Mouse (Mus musculus) common myeloid progenitor, adult 5-6 weeks (primary cell): ENCODE measurements around the gene Lysmd4. TPM values are rescaled to one million over a fixed set of nuclear protein-coding genes. Genes with fewer than 3 reads are reported as not detected.

Source experiments
- ATAC-seq: replicated peaks from 2 replicates; pipeline ENCODE4 v1.8.0; 2016; ENCODE audit warnings: low read depth, mild to moderate bottlenecking, moderate TSS enrichment, inconsistent platforms; ENCODE audit not compliant: poor library complexity, severe bottlenecking
- total RNA-seq: library from RNA; stranded (forward); fragments of 200-1000, 187-1606 nt; gene quantifications from 2 replicates; pipeline ENCODE4 v1.2.3, GENCODE M21; 2017

The Lysmd4 gene
- total RNA-seq, 1 experiment from 2014 or later: 5.9 TPM

DNA sequence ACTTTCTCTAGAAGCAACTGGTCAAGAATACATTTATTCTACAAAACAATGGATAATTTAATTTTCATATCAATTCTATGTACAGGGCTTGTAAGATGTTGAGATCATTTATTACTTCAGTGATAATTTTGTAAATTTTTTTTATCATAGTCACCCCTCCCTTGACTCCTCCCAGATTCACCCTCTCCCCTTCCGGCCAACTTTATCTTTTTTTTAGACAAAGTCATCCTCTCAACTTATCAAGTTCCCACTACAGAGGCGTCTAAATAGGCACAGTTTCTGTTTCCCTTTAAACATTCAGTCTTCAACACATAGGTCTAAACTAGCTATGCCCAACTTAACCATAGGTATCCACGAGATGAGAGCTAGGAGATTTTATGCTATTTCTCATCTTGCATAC lies 90.9 kb downstream of the Lysmd4 start:
- no peak for ATAC-seq

DNA sequence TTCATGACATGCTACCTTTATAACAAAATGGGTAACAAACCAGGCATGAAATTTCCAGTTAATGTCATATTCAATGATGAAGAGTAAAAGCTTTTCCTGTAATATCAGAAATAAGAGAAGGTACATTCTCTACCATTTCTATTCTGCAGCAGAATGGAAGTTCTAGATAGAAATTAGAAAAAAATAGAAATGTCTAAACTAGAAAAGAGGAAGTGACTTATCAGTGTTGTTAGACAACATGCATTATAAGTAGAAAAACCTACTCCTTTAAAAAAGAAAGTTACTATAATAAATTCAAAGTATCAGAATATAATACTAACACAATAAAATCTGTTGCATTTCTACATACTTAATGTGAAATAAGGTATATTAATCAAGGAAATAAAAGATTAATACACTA lies 96.4 kb downstream of the Lysmd4 start:
- no peak for ATAC-seq

DNA sequence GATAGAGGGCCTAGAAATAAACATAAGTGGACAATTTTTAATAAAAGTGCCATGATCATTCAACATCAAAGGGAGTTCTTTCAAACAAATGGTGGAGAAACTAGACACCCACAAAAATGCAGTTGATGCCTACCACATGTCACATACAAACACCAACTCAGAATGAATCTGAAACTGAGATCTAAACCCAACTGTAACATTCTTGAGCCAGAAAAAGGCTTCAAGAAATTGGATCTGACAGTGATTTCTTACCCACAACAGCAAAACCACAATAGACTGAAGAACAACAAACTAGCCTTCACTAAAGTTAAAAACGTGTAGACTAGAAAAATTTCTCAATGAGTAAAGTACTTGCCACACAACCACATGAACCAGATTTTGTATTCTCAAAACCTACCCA lies 98.0 kb downstream of the Lysmd4 start:
- ATAC-seq: no peak

DNA sequence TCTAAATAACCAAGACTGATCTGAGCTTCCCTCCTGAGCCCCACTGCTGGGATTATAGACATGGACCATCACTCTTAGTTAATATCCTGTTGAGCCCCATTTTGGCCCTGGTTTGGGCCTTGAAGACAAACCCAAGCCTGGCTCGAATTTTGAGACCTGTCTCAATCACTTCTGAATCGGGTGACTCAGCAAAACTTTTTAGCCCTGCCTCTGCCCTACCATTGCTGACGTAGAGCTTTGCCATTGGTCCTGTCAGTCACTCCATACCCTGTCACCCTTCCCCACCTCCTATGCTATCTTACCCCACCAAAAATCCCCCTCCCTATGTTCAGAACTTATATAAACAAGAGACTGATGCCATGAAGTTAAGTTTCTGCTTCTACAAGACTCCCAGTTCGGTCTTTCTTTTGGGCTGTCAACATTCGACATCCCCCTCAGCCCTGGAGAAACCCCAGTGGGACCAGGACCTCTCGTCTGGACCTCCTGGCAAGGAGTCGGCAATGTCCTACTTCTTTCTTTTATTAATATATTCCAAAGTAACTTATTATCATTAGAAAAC lies 119.8 kb downstream of the Lysmd4 start:
- 0 out of 2 replicates have a peak, but pooled peaks have one; percentile 18 for ATAC-seq

DNA sequence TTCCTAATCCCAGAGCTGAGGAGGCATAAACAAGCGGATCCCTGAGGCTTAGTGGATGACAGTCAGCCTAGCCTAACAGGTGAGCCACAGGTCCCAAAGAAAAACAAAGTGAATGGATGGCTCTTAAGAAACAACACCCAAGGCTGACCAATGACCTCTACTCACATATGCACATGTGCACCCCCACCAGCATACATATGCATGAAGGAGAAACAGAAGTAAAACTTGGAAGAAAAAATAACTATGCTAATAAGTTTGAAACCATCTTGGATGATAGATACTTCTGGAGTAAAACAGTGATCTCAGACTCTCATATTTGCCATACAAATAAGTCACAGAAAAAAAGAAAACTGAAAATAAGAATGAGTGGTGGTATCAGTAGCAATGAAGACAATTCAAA lies 122.1 kb downstream of the Lysmd4 start:
- no peak for ATAC-seq

DNA sequence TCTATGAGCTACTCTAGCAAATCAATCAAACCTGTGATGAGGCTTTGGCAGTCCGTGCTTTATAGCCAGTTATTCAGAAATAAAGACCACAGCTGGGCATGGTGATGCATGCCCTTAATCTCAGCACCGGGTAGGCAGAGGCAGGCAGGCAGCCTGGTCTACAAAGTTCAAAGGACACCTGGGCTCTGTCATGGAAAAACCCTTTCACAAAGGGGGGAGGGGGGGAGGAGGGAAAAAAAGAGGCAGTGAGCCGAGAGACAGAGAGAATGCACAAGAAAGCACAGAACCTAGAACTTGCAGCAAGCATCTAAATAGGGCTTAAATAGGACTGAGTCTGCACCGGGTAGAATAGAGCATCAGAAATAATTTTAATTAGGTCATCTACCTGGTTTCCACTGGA lies 130.6 kb downstream of the Lysmd4 start:
- no peak for ATAC-seq

DNA sequence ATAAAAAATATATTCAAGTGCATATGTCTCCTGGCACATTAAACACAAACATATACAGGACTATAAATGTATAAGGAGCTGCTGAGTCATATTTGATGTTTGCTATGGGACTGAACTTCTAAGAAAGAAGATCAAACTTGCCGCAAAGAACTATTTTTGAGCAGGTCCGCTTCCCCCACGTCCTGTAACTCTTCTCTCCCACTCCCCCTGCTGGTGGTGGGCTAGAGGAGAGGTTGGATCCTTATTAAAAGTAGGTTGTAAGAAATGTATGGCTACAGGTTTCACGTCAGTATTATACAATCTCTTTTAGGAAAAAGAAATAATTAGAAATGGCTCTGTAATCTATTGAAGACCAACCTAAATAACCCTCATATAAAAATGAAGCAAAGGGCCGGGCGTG lies 131.3 kb downstream of the Lysmd4 start:
- peak; percentile 71 for ATAC-seq

DNA sequence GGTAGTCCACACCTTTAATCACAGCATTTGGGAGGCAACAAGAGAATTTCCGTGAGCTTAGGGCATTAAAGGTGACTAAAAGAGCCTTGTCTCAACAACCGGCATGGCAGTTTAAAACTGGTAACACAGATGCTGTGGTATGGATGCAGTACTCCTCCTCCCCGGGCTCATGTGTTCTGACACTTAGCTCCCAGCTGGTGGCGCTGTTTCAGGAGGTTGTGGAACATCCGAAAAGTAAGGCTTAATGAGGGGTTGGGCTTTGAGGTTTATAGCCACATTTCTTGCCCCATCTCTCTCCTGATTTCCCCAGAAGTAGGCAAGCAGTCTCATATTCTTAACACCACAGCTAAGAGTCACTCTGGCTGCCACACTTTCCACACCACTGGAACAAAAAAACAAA lies 133.5 kb downstream of the Lysmd4 start:
- no peak for ATAC-seq

Other genes with a start within 250 kb of the Lysmd4 start
- gene Mef2a, start 150.3 kb downstream of the Lysmd4 start, total RNA-seq: 30.3 and 62.7 TPM in 2 replicates